Mouse (Mus musculus) CD4-positive helper T cell, adult 2 months (primary cell): ENCODE results near the gene Cntn6.

Experiments used
- DNase-seq: peaks from one replicate; pipeline ENCODE4 v3.0.0-alpha.2; 2012; ENCODE audit warnings: low read depth, missing footprints, low spot score

Cntn6 gene

GRCm38 (mm10) chr6:104758125-104758524, 265.5 kb downstream of the Cntn6 start:
- no peak for DNase-seq

GRCm38 (mm10) chr6:104761226-104761625, 268.6 kb downstream of the Cntn6 start:
- no peak for DNase-seq

GRCm38 (mm10) chr6:104783891-104784290, 291.3 kb downstream of the Cntn6 start:
- DNase-seq: no peak

GRCm38 (mm10) chr6:104787502-104787901, 294.9 kb downstream of the Cntn6 start:
- no peak for DNase-seq

GRCm38 (mm10) chr6:104808526-104808925, 315.9 kb downstream of the Cntn6 start:
- no peak for DNase-seq

- DNase-seq: no peak
Observed at GRCm38 (mm10) chr6:104815610-104816009, 323.0 kb downstream of the Cntn6 start.

GRCm38 (mm10) chr6:104879711-104880110, 387.1 kb downstream of the Cntn6 start:
- DNase-seq: no peak

- no peak for DNase-seq
Observed at GRCm38 (mm10) chr6:104884021-104884420, 391.4 kb downstream of the Cntn6 start.

- no peak for DNase-seq
Observed at GRCm38 (mm10) chr6:104885829-104886228, 393.2 kb downstream of the Cntn6 start.

GRCm38 (mm10) chr6:104891071-104891470, 398.5 kb downstream of the Cntn6 start:
- no peak for DNase-seq
